Mouse (Mus musculus): ENCODE measurements at regions not wholly inside any gene's neighbourhood (a gene's known extent, or its start where the extent isn't known, plus 50 kb on each side); places are given as distances from the start of the nearest gene placed in this dataset.

DNA sequence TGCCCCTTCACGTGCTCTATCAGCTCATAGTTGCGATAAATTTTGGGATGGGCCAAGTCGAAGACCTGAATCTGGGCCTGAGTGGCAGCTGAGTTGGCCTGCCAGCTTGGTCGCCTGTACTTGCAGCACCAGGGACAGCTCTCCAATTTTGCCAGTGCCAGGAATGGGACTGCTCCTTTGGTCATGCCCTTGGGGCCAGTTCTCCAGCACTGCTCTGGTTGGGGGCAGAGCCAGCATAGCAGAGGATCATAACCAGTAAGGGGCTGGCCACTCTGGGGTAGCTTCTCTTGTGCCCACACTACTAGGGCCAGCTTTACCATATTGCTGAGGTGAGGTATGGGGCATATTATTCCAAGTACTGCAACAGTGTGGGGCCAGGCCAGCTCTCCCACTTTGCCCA, 397.0 kb upstream of the Cadm2 start:
- no peaks in the 10 kb centered on the region for H3K36me3 ChIP-seq (ENCODE audit: insufficient read depth, low read length)
- H3K27ac ChIP-seq (ENCODE audit: low read depth, low read length) = no peak overlapping the region
- H3K27me3 ChIP-seq (ENCODE audit: insufficient read depth, low read length) = no peaks in the 10 kb centered on the region
- H3K4me1 ChIP-seq (ENCODE audit: insufficient read depth, low read length) = no peaks in the 10 kb centered on the region
- TF ChIP-seq CTCF (IDR thresholded peaks at IDR 0.05) = no peak
- 75% methylated on average over 4 of the region's 4 CpGs for WGBS
- DNase-seq (ENCODE audit: low spot score) (no peak), ATAC-seq (ENCODE audit: low FRiP score) (no peak)
- no peak overlapping the region for H3K4me2 ChIP-seq (ENCODE audit: low read depth, low read length, poor library complexity, severe bottlenecking)
- no peak overlapping the region for H3K9ac ChIP-seq (replicated peaks; ENCODE audit: low read length, poor library complexity, severe bottlenecking)
- H3K4me3 ChIP-seq (ENCODE audit: low read depth, low read length) = no peak overlapping the region
- H3K9me3 ChIP-seq (ENCODE audit: low read length) = no peaks in the 10 kb centered on the region

DNA sequence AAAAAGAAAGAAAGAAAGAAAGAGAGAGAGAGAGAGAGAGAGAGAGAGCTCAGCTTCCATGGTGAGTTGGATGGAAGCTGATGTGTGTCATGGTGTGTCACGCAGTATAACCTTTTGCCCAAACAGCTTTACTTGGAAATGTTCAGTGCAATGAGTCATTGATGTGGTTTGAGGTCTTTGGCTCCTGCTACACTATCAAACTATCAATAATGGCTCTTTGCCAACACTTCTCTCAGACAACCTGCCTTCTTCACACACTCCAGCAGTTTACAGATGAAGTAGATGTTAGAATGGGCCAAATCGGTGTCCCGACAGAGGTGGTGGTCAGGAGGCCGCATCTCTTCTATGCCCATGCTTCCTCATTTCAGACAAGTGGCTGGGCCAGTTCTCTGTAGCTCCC, 369.0 kb upstream of the Cadm2 start:
- no peak overlapping the region for H3K27ac ChIP-seq (ENCODE audit: low read depth, low read length)
- ATAC-seq (ENCODE audit: low FRiP score) (no peak), DNase-seq (ENCODE audit: low spot score) (no peak)
- no peak overlapping the region for H3K9ac ChIP-seq (replicated peaks; ENCODE audit: low read length, poor library complexity, severe bottlenecking)
- no peaks in the 10 kb centered on the region for H3K36me3 ChIP-seq (ENCODE audit: insufficient read depth, low read length)
- no peaks in the 10 kb centered on the region for H3K27me3 ChIP-seq (ENCODE audit: insufficient read depth, low read length)
- 94% methylated on average over 4 of the region's 4 CpGs for WGBS
- no peaks in the 10 kb centered on the region for H3K9me3 ChIP-seq (ENCODE audit: low read length)
- TF ChIP-seq CTCF (IDR thresholded peaks at IDR 0.05) = no peak
- H3K4me2 ChIP-seq (ENCODE audit: low read depth, low read length, poor library complexity, severe bottlenecking) = no peak overlapping the region
- H3K4me1 ChIP-seq (ENCODE audit: insufficient read depth, low read length) = no peaks in the 10 kb centered on the region
- H3K4me3 ChIP-seq (ENCODE audit: low read depth, low read length) = no peak overlapping the region

DNA sequence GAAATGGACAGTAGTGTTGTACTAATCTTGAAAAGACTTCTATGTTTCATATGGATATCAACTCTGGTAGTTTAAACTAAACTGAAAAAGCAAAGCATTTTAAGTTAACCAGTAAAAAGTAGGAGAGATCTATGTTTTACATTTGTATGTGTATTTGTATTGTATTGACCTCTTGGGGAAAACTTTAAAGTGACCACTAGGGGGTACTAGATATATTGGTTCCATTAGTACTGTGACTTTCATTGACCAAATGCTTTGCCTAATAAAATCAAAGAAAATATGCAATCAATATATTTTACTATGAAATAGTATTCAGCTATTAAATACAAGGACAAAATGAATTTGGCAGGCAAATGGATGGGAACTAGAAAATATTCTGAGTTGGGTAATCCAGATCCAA, 355.9 kb upstream of the Cadm2 start:
- peak; percentile 28 for TF ChIP-seq CTCF (IDR thresholded peaks at IDR 0.05)
- DNase-seq (ENCODE audit: low spot score) = no peak

DNA sequence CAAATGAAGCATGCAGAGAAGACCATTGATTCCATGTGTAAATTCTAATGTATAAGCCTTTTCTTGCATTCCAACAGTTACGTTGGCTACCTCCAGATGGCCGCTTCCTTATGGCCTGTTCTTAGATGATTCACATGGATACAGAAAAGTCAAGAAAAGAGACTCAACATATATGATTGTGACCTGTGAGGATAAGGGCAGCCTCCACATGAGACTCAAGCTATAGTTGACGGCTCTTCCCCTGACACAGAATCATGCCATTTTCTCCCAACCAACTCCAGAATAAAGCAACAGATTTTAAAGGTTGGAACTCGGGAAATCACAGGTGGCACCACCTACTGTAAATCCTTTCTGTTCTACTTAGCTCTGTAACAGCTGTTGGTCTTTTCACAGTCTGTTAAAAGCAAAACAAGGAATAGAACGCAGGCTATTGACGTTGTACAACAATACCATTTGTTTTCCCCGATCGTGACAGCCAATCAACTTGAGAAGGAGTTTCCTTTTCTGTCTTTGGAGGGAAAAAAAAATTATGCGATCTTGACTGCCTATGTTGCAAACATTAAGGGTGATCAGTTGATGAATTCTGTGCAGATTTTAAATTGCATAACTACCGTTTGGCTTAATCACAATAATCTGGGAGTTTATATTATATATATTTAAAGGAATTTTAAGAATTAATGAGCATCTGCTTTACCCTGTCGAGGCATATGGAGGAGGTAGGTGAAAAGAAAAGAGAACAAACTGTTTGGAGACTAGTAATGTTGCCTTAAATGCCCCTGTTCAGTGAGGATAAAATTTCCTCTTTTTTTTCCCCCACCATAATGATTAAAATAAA, 347.8 kb upstream of the Cadm2 start:
- no peak overlapping the region for H3K9ac ChIP-seq (replicated peaks; ENCODE audit: low read length, poor library complexity, severe bottlenecking)
- WGBS = 84% methylated on average over 11 of the region's 11 CpGs
- H3K36me3 ChIP-seq (ENCODE audit: insufficient read depth, low read length) = no peaks in the 10 kb centered on the region
- no peak for ATAC-seq (ENCODE audit: low FRiP score)
- no peaks in the 10 kb centered on the region for H3K4me1 ChIP-seq (ENCODE audit: insufficient read depth, low read length)
- H3K27ac ChIP-seq (ENCODE audit: low read depth, low read length) = no peak overlapping the region
- no peaks in the 10 kb centered on the region for H3K27me3 ChIP-seq (ENCODE audit: insufficient read depth, low read length)
- TF ChIP-seq CTCF (IDR thresholded peaks at IDR 0.05) = no peak
- no peak overlapping the region for H3K4me2 ChIP-seq (ENCODE audit: low read depth, low read length, poor library complexity, severe bottlenecking)
- no peak overlapping the region for H3K4me3 ChIP-seq (ENCODE audit: low read depth, low read length)
- no peak for DNase-seq (ENCODE audit: low spot score)
- H3K9me3 ChIP-seq (ENCODE audit: low read length) = no peaks in the 10 kb centered on the region

More for the DNA sequence above, 355.9 kb upstream of the Cadm2 start:
- Histone ChIP-seq H3K36me3 (ENCODE audit: insufficient read depth, low read length) (no peaks in the 10 kb centered on the region), H3K9ac (replicated peaks; ENCODE audit: low read length, poor library complexity, severe bottlenecking) (no peak overlapping the region), H3K4me1 (ENCODE audit: insufficient read depth, low read length) (no peaks in the 10 kb centered on the region), H3K27me3 (ENCODE audit: insufficient read depth, low read length) (no peaks in the 10 kb centered on the region), H3K4me3 (ENCODE audit: low read depth, low read length) (no peak overlapping the region), H3K4me2 (ENCODE audit: low read depth, low read length, poor library complexity, severe bottlenecking) (no peak overlapping the region), H3K9me3 (ENCODE audit: low read length) (no peaks in the 10 kb centered on the region), H3K27ac (ENCODE audit: low read depth, low read length) (no peak overlapping the region)
- ATAC-seq (ENCODE audit: low FRiP score) = no peak

DNA sequence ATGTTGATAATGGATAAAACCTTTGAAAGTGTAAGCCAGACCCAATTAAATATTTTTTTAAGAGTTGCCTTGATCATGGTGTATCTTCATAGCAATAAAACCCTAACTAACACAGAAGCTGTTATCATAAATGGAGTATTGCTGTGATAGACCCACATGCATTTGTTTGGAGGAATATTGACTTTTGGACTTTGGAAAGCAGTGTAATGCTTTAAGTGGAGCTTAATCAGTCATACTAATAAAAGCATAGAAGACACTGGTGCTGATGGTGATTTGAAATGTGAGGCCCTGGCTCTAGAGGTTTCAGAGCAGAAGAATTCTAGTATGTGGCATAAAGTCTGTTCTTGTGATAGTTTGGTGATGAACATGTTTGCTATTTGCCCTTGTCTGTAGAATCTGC, 328.4 kb upstream of the Cadm2 start:
- H3K27me3 ChIP-seq (ENCODE audit: insufficient read depth, low read length) = no peaks in the 10 kb centered on the region
- H3K9me3 ChIP-seq (ENCODE audit: low read length) = no peaks in the 10 kb centered on the region
- H3K27ac ChIP-seq (ENCODE audit: low read depth, low read length) = no peak overlapping the region
- ATAC-seq (ENCODE audit: low FRiP score) = no peak
- no peak overlapping the region for H3K4me3 ChIP-seq (ENCODE audit: low read depth, low read length)
- TF ChIP-seq CTCF (IDR thresholded peaks at IDR 0.05) = no peak
- no peaks in the 10 kb centered on the region for H3K36me3 ChIP-seq (ENCODE audit: insufficient read depth, low read length)
- H3K4me2 ChIP-seq (ENCODE audit: low read depth, low read length, poor library complexity, severe bottlenecking) = no peak overlapping the region
- DNase-seq (ENCODE audit: low spot score) = no peak
- H3K9ac ChIP-seq (replicated peaks; ENCODE audit: low read length, poor library complexity, severe bottlenecking) = no peak overlapping the region
- no peaks in the 10 kb centered on the region for H3K4me1 ChIP-seq (ENCODE audit: insufficient read depth, low read length)

DNA sequence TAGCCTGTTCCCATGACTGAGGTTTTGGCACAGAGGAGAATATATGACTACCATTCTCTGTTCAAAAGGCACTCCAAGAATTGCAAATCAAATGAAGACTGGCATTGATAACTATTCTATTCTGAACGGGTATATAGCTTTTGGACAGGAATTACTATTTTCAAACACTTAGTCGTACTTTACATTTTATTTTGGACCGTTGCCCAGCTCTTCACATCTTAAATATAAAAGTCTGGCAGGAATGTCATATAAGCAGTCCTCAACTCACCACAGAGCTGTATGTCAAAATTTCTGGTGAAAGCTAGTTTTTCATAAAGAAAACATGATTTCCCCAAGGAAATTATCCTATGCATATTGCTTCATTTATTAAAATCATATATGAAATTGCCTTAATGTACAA, 323.7 kb upstream of the Cadm2 start:
- no peak overlapping the region for H3K27ac ChIP-seq (ENCODE audit: low read depth, low read length)
- 83% methylated on average over 3 of the region's 3 CpGs for WGBS
- H3K9me3 ChIP-seq (ENCODE audit: low read length) = no peaks in the 10 kb centered on the region
- H3K27me3 ChIP-seq (ENCODE audit: insufficient read depth, low read length) = no peaks in the 10 kb centered on the region
- no peak overlapping the region for H3K4me2 ChIP-seq (ENCODE audit: low read depth, low read length, poor library complexity, severe bottlenecking)
- no peak overlapping the region for H3K4me3 ChIP-seq (ENCODE audit: low read depth, low read length)
- no peaks in the 10 kb centered on the region for H3K4me1 ChIP-seq (ENCODE audit: insufficient read depth, low read length)
- H3K36me3 ChIP-seq (ENCODE audit: insufficient read depth, low read length) = no peaks in the 10 kb centered on the region
- no peak for DNase-seq (ENCODE audit: low spot score)
- no peak overlapping the region for H3K9ac ChIP-seq (replicated peaks; ENCODE audit: low read length, poor library complexity, severe bottlenecking)
- no peak for TF ChIP-seq CTCF (IDR thresholded peaks at IDR 0.05)
- no peak for ATAC-seq (ENCODE audit: low FRiP score)
